Mouse (Mus musculus) common myeloid progenitor, adult 5-6 weeks (primary cell): ENCODE measurements around the gene Myo6. TPM values are rescaled to one million over a fixed set of nuclear protein-coding genes. Genes with fewer than 3 reads are reported as not detected.

Experiments used
- ATAC-seq: replicated peaks from 2 replicates; pipeline ENCODE4 v1.8.0; 2016; ENCODE audit warnings: low read depth, mild to moderate bottlenecking, moderate TSS enrichment, inconsistent platforms; ENCODE audit not compliant: poor library complexity, severe bottlenecking
- total RNA-seq: library from RNA; stranded (forward); fragments of 200-1000, 187-1606 nt; gene quantifications from 2 replicates; pipeline ENCODE4 v1.2.3, GENCODE M21; 2017

Myo6 gene
- 4.5 and 6.8 TPM in 2 replicates for total RNA-seq

GRCm38 (mm10) chr9:80164611-80165474, at the start of gene Myo6:
Gene Myo6, plus strand, starts transcription at chr9:80165031.
- ATAC-seq, result peak; percentile 76

- ATAC-seq, result no peak
Measured at GRCm38 (mm10) chr9:80145992-80146587, 18.7 kb upstream of the Myo6 start.

- peak; percentile 68 for ATAC-seq
Measured at GRCm38 (mm10) chr9:80149594-80149993, 15.2 kb upstream of the Myo6 start.

GRCm38 (mm10) chr9:80155277-80155676, 9.6 kb upstream of the Myo6 start:
- no peak for ATAC-seq

GRCm38 (mm10) chr9:80156780-80157179, 8.1 kb upstream of the Myo6 start:
- peak; percentile 45; the same call in 1 of the 2 replicates for ATAC-seq

GRCm38 (mm10) chr9:80157840-80158465, 6.9 kb upstream of the Myo6 start:
- ATAC-seq, result no peak

- ATAC-seq, result no peak
Measured at GRCm38 (mm10) chr9:80158937-80159336, 5.9 kb upstream of the Myo6 start.

- ATAC-seq, result no peak
Measured at GRCm38 (mm10) chr9:80161451-80161850, 3.4 kb upstream of the Myo6 start.

GRCm38 (mm10) chr9:80163126-80163723, 1.6 kb upstream of the Myo6 start:
- ATAC-seq, result peak; percentile 26

- ATAC-seq, result no peak
Measured at GRCm38 (mm10) chr9:80164191-80164590, 640 bp upstream of the Myo6 start.

GRCm38 (mm10) chr9:80165690-80166089, 859 bp downstream of the Myo6 start:
- ATAC-seq, result no peak

GRCm38 (mm10) chr9:80166425-80166824, 1.6 kb downstream of the Myo6 start:
- ATAC-seq, result no peak

- no peak for ATAC-seq
Measured at GRCm38 (mm10) chr9:80167089-80167488, 2.3 kb downstream of the Myo6 start.

- ATAC-seq, result no peak
Measured at GRCm38 (mm10) chr9:80169551-80169950, 4.7 kb downstream of the Myo6 start.

GRCm38 (mm10) chr9:80171241-80171640, 6.4 kb downstream of the Myo6 start:
- ATAC-seq, result no peak

- no peak for ATAC-seq
Measured at GRCm38 (mm10) chr9:80172396-80173222, 7.8 kb downstream of the Myo6 start.

GRCm38 (mm10) chr9:80173629-80174028, 8.8 kb downstream of the Myo6 start:
- no peak for ATAC-seq

- no peak for ATAC-seq
Measured at GRCm38 (mm10) chr9:80176696-80177478, 12.1 kb downstream of the Myo6 start.

- no peak for ATAC-seq
Measured at GRCm38 (mm10) chr9:80178670-80179069, 13.8 kb downstream of the Myo6 start.
